Mouse (Mus musculus) ES-E14 (cell line): Measurements from ENCODE around the gene Coq3.

ENCODE experiments used
- CHD2 ChIP-seq: IDR thresholded peaks from 2 replicates; pipeline ENCODE4 v1.6.1; 2014; ENCODE audit warnings: mild to moderate bottlenecking, low read depth, low read length, inconsistent platforms
- HCFC1 ChIP-seq: IDR thresholded peaks from 2 replicates; pipeline ENCODE4 v1.6.1; 2012; ENCODE audit warnings: low read length, inconsistent platforms, borderline replicate concordance; ENCODE audit not compliant: insufficient read depth
- MAFK ChIP-seq: IDR thresholded peaks from 2 replicates; pipeline ENCODE4 v1.6.1; 2014; ENCODE audit warnings: mild to moderate bottlenecking, low read depth, low read length, inconsistent platforms; ENCODE audit not compliant: insufficient read depth
- ZC3H11A ChIP-seq: IDR thresholded peaks from 2 replicates; pipeline ENCODE4 v1.6.1; 2012; ENCODE audit warnings: low read depth, mild to moderate bottlenecking, inconsistent platforms, low read length, borderline replicate concordance
- ZNF384 ChIP-seq: IDR thresholded peaks from 2 replicates; pipeline ENCODE4 v1.6.1; 2012; ENCODE audit warnings: low read depth, low read length, inconsistent platforms

GRCm38 (mm10) chr4:21951444-21951843, 72.0 kb downstream of the Coq3 start:
- TF ChIP-seq HCFC1: no peak
- no peak for TF ChIP-seq ZNF384
- TF ChIP-seq ZC3H11A: peak; percentile 30; the same call in 1 of the 2 replicates
- no peak for TF ChIP-seq MAFK
- no peak for TF ChIP-seq CHD2
